Mouse (Mus musculus): ENCODE measurements around the gene Meox1.

GRCm38 (mm10) chr11:101851042-101851441 lies 43.1 kb downstream of the Meox1 start:
- TF ChIP-seq CTCF (IDR thresholded peaks at IDR 0.05; ENCODE audit: low read depth) (no peak), EP300 (IDR thresholded peaks at IDR 0.05; ENCODE audit: low read depth) (no peak)
